Mouse (Mus musculus) adipocyte (in vitro differentiated cells): ENCODE results near the gene Cyth3.

Experiments used
- DNase-seq: peaks from one replicate; pipeline ENCODE4 v3.0.0-alpha.2; 2016; ENCODE audit warnings: low spot score

Gene Cyth3

GRCm38 (mm10) chr5:143616116-143616515 is 6.1 kb upstream of the Cyth3 start:
- DNase-seq = no peak

DNA sequence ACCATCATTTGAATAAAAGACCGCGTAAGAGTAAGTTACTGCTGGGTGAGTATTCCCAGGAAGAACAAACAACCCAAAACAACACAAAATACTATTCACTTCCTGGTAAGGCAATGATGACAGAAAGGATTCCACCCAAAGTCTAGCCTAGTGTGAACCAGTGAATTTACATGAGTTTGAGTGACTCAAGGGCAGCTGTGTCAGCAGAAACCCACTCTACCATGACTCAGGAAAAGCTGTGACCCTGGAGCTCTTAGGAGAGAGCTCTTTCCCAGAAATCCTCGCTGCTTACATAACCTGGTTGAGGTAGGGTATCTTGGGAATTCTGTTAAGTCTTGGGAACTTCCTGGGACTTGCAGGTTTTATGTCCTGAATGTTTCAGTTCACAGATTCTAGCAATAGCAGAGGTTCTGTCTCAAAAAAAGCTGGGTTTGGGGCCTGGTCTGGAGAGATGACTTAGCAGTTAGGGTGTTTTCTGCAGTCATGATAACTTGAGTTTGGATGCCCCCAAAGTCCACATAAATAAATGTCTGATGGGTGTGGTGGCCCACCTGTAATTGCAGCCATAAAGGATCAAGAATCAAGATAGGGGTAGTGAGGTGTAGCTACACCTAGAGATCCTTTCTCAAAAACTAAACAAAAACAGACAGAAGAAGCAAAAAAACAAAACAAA is 5.5 kb upstream of the Cyth3 start:
- no peak for DNase-seq

DNA sequence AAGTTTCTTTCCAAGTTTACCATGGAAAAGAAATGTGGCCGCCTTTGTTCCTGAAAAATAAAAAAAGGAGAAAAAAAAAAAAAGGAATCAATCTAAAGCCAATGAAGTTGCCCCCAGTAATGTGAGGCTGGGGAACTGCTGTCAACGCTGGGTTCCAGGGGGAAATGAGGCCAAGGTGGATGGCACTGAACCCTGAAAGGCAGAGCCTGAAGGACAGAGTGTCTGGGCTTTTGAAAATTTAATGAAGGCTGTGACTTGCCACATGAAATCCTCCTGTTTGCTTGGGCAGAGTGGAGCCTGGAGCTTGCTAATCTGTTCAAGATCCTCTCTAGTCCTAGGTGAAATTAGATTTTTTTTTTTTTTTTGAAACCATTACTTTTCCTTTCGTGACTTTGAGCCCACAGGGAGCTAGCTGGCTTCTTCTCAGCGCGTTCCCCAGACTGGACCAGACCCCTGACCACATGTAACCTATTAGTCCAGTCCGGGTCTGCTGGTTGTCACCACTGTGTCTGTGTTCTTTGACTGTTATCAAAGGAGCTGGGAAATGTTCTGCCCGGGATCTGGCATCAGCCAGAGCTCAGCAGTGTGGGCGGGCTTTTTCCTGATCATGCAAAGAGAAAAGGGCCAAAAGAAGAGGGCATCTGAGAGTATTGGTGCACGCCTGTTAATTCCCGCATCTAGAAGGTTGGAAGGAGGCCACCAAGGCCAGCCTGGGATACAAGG is 4.6 kb upstream of the Cyth3 start:
- DNase-seq = no peak

DNA sequence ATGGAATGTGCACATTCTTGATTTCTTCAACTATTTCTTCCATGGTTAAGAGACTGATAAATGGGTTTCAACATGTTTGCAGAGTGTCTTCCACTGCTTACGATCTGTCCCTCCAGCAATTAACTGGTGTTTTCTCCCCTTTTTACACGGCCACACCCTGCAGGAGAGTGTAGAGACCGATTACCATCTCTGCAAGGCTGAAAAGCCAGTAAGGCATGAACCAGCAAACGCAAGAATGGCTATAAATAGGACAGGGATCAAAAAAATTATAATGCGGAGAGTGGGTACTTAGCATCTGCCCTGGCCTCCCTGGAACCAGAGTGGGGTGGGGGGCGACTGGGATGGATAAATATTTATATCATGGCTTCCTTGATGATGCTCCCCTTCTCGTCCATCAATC is 3.7 kb upstream of the Cyth3 start:
- no peak for DNase-seq

DNA sequence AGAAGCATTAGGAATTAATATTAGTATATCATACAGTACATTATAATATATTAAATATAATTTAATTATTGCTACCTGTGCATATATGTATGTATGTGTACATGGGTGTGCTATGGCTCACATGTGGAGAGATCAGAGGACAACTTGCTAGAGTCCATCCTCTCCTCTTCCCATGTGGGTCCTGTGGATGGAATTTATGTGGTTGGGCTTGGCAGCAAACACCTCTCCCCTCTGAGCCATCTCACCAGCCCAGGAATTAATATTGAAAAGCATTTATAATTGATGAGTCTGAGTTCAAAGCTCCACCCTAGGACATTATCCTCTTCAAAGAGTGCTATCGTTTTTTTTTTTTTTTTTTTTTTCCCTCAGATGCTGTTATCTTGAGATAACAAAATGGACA is 2.1 kb upstream of the Cyth3 start:
- DNase-seq = no peak

GRCm38 (mm10) chr5:143620941-143621340 is 1.3 kb upstream of the Cyth3 start:
- DNase-seq = no peak

GRCm38 (mm10) chr5:143622623-143623150 is 440 bp downstream of the Cyth3 start:
- no peak for DNase-seq

DNA sequence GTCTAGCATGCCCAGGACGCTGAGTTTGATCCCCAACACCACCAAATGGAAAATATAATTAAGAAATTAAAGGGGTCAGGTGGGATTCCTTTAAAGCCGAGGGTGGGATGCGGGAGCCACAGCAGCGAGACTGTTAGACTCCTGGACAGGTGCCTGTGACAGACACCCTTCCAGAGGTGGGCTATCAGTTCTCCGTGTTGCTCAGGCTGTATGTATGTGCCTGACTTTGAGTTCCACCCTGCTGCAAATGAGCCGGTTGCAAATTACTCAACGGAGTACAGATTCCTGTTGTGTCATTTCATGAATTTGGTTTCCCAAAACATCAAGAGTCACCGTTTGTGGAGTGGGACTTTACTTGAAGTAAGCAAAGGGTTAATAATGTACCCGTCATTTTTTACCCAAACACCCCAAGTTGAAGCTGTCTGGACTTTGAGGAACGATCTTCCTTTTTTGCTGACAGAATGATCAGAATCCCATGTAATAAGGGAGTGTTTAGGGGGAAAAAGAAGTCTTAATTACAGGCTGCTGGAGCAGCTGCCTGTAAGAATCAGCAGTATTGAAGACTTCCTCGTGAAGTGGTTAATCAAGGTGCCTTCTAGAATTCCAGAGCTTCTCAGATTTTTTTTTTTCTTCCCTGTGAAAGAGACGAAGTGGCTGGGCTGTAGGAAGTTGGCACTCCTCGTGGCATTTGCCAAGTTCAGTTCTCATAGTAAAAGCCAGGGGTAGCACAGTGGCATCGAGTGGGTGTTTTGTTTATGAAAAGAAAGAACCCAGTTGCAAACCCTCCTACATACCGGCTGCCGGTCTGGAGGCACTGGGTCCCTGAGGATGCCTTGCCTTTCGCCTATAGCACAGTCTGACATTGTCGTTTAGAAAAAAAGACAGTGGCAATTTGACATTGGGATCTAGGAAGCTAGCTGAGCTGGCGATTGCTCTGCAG is 1.4 kb downstream of the Cyth3 start:
- DNase-seq = peak; percentile 66

DNA sequence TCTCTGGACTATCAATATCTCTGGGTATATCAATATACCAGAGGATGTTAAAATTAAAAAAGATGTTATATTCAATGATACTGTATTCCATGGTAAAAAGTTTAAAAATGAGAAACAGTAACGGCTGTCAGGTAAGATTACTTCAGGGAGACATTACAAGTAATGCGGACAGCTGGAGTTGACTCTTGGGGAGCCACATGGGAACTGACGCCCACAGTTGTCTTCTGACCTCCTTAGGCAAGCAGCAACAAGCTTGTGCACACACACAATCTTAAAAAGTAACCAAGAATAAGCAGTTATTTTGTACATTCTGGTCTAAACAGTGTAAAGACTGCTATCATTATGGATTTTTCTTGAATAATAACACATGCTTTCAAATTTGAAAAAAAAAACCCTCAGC is 2.2 kb downstream of the Cyth3 start:
- peak; percentile 48 for DNase-seq

- no peak for DNase-seq
Measured at GRCm38 (mm10) chr5:143625497-143625896, 3.2 kb downstream of the Cyth3 start.

- DNase-seq = no peak
Measured at GRCm38 (mm10) chr5:143625940-143626588, 3.8 kb downstream of the Cyth3 start.

GRCm38 (mm10) chr5:143627507-143627906 is 5.3 kb downstream of the Cyth3 start:
- no peak for DNase-seq

- no peak for DNase-seq
Measured at GRCm38 (mm10) chr5:143627926-143628325, 5.7 kb downstream of the Cyth3 start.

DNA sequence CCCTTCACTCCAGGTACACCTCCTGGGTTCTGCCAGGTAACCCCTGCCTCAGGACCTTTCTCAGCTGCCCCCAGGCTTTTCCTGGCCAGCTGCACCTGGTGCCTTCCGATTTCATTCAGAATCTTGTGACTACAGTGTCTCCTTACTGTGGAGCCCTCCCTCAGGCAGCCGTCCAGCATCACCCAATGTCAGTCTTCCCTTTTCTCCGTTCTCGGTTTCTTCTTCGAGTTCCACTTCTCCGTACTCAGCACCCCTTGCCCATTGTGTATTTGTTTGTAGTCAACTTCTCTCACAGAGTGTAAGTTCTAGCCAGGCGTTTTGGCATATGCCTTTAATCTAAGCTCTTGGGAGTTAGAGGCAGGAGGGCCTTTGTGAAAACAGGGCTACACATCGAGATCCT is 7.4 kb downstream of the Cyth3 start:
- no peak for DNase-seq

DNA sequence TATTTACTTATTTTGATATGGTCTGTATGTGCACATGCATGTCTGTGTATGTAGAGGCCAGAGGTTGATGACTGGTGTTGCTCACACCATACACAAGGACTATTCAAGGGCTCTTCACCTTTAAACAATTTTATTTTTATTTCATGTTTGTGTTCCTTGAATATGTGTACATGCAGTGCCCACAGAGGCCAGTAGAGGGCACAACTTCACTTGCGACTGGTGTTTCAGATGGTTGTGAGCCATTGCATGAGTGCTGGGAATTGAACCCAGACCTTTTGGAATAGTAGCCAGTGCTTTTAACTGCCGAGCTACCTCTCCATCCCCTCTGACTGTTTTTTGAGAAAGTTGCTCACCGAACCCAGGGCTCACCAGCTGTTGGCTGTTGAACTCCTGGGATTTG is 8.0 kb downstream of the Cyth3 start:
- no peak for DNase-seq

- no peak for DNase-seq
Measured at GRCm38 (mm10) chr5:143630738-143631137, 8.5 kb downstream of the Cyth3 start.

DNA sequence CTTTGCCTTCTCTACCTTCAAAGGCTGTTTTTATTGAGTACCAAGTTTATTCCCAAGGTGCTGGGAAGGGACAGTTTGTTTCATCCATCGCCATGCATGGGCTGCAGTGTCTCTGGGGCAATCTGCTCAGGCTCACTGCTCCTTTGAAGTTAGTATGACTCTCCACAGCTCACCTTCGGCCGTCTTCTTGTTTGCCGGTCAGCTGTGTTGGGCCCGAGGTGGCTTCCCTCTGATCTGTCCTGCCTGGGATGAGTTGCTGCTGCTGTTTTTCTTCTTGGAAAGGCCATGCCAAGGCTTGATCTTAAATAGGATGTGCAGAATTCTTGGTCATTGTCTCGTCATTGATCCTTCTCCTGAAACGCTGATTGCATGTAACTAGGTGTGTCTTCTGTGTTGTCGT is 9.3 kb downstream of the Cyth3 start:
- no peak for DNase-seq

GRCm38 (mm10) chr5:143632674-143633557 is 10.7 kb downstream of the Cyth3 start:
- peak; percentile 90 for DNase-seq

- no peak for DNase-seq
Measured at GRCm38 (mm10) chr5:143633558-143633871, 11.3 kb downstream of the Cyth3 start.

- no peak for DNase-seq
Measured at GRCm38 (mm10) chr5:143633877-143634276, 11.6 kb downstream of the Cyth3 start.

- DNase-seq = no peak
Measured at GRCm38 (mm10) chr5:143634550-143635112, 12.4 kb downstream of the Cyth3 start.
